Mouse (Mus musculus) neutrophil, adult 5-6 weeks (primary cell): ENCODE measurements around the gene Stag3. TPM values are rescaled to one million over a fixed set of nuclear protein-coding genes. Genes with fewer than 3 reads are reported as not detected.

ENCODE experiments used
- total RNA-seq: library from RNA; stranded (forward); fragments of 200-1000 nt; gene quantifications from 2 replicates; pipeline ENCODE4 v1.2.3, GENCODE M21; 2017

The Stag3 gene
- total RNA-seq, 1 experiment from 2014 or later = 2.6 TPM

Other genes starting within 250 kb of the Stag3 start
- gene Smok3c, start 227.0 kb upstream of the Stag3 start, total RNA-seq = 0.35 TPM in 1 of 2 replicates, not detected in the other
- gene Zkscan1, start 195.2 kb upstream of the Stag3 start, total RNA-seq = 15.2 and 18.7 TPM in 2 replicates
- 8.5 and 11.5 TPM in 2 replicates for gene Zscan21, start 163.3 kb upstream of the Stag3 start, total RNA-seq
- gene Zfp113, start 124.5 kb upstream of the Stag3 start, total RNA-seq = 6.4 and 8.6 TPM in 2 replicates
- 14.2 and 19.2 TPM in 2 replicates for gene Cops6, start 119.2 kb upstream of the Stag3 start, total RNA-seq
- gene Ap4m1, start 108.2 kb upstream of the Stag3 start, total RNA-seq = 18.4 and 20.3 TPM in 2 replicates
- 86.1 and 89.7 TPM in 2 replicates for gene Mcm7, start 107.8 kb upstream of the Stag3 start, total RNA-seq
- 26.5 and 26.7 TPM in 2 replicates for gene Taf6, start 92.8 kb upstream of the Stag3 start, total RNA-seq
- gene Cnpy4, start 92.8 kb upstream of the Stag3 start, total RNA-seq = 26.9 and 31.3 TPM in 2 replicates
- 0.81 and 0.86 TPM in 2 replicates for gene Mblac1, start 85.9 kb upstream of the Stag3 start, total RNA-seq
- gene Nxpe5, start 54.3 kb upstream of the Stag3 start, total RNA-seq = not detected in 2 replicates
- 27.3 and 36.7 TPM in 2 replicates for gene Lamtor4, start 24.8 kb upstream of the Stag3 start, total RNA-seq
- 77.2 and 79.3 TPM in 2 replicates for gene BC037034, start 16.2 kb upstream of the Stag3 start, total RNA-seq
- 0.37 TPM in 1 of 2 replicates, not detected in the other for gene Gal3st4, start 7.4 kb upstream of the Stag3 start, total RNA-seq
- not detected in 2 replicates for gene Gm43720, start 282 bp upstream of the Stag3 start, total RNA-seq
- 3.8 and 4.3 TPM in 2 replicates for gene Gpc2, start 235 bp upstream of the Stag3 start, total RNA-seq
- not detected in 2 replicates for gene Pvrig, start 61.7 kb downstream of the Stag3 start, total RNA-seq
- gene Zfp157, start 161.2 kb downstream of the Stag3 start, total RNA-seq = 18.7 and 25.8 TPM in 2 replicates